Mouse (Mus musculus) thymus, adult 2 months (tissue): ENCODE results near the gene Gm49336.

Experiments used
- CTCF ChIP-seq: fragments of 200-500 bp; IDR thresholded peaks from 2 replicates; pipeline ENCODE4 v1.5.1; 2012; ENCODE audit warnings: mild to moderate bottlenecking, control low read depth, low read length, moderate library complexity, borderline replicate concordance; ENCODE audit not compliant: control insufficient read depth, poor library complexity, insufficient read depth; ENCODE audit errors: extremely low read depth
- POLR2A ChIP-seq: fragments of 200-500 bp; IDR thresholded peaks from 2 replicates; pipeline ENCODE4 v1.6.1; 2012; ENCODE audit warnings: mild to moderate bottlenecking, low read length, control low read depth, moderate library complexity; ENCODE audit not compliant: control insufficient read depth, poor library complexity, insufficient read depth; ENCODE audit errors: extremely low read depth

DNA sequence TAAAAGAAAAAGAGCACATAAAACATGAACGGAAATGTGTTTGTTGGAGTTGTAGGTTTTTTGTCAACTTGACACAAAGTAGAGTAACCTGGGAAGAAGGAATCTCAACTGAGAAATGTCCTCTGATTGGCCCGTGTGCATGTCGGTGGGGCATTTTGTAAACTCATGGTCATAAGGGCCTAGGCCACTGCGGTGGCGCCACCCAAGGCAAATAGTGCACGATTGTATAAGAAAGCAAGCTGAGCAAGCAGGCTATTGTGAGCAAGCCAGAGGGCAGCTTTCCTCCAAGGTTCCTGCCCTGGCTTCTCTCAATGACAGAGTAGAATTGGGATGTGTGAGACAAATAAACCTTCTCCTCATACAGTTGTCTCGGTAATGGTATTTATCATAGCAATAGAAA lies 42.1 kb downstream of the Gm49336 start:
- TF ChIP-seq CTCF (no peak), POLR2A (no peak)
